Mouse (Mus musculus): Measurements from ENCODE around the gene Hnrnpa2b1. TPM values are rescaled to one million over a fixed set of nuclear protein-coding genes. Genes with fewer than 3 reads are reported as not detected.
"Not testable (repeated sequence)": the region's sequence is repeated elsewhere in the genome, so short reads cannot be mapped to it uniquely, and the experiment has no call there.

Gene Hnrnpa2b1
- polyA plus RNA-seq, 1 experiment from 2014 or later, result 1,728 TPM

- Histone ChIP-seq H3K36me3 (peaks cover 15% of the 10 kb centered on the region), H3K4me2 (no peak overlapping the region), H3K4me3 (replicated peaks) (no peak overlapping the region), H3K4me1 (no peaks in the 10 kb centered on the region), H3K9me3 (no peaks in the 10 kb centered on the region), H3K9ac (no peak overlapping the region), H3K27ac (no peak overlapping the region), H3K27me3 (replicated peaks) (no peaks in the 10 kb centered on the region)
- WGBS, result 44% methylated on average over 7 of the region's 7 CpGs
- no peak for ATAC-seq (ENCODE audit: insufficient read depth, low FRiP score, low read depth)
These were observed 16.5 kb upstream of the Hnrnpa2b1 start for GRCm38 (mm10) chr6:51486076-51486710.

- no peak overlapping the region for H3K4me3 ChIP-seq (replicated peaks)
- H3K36me3 ChIP-seq, result peaks cover 19% of the 10 kb centered on the region
- no peaks in the 10 kb centered on the region for H3K4me1 ChIP-seq
- WGBS, result 49% methylated on average over 2 of the region's 2 CpGs
- no peak overlapping the region for H3K27ac ChIP-seq
- H3K27me3 ChIP-seq (replicated peaks), result no peaks in the 10 kb centered on the region
- no peak overlapping the region for H3K9ac ChIP-seq
- no peak for ATAC-seq (ENCODE audit: insufficient read depth, low FRiP score, low read depth)
- no peak overlapping the region for H3K4me2 ChIP-seq
- H3K9me3 ChIP-seq, result no peaks in the 10 kb centered on the region
These were observed 16.0 kb upstream of the Hnrnpa2b1 start for GRCm38 (mm10) chr6:51485646-51486045.

- H3K27ac ChIP-seq; H3K4me1 ChIP-seq; H3K27me3 ChIP-seq (replicated peaks); H3K9me3 ChIP-seq; H3K9ac ChIP-seq; H3K4me2 ChIP-seq; H3K4me3 ChIP-seq (replicated peaks); ATAC-seq (ENCODE audit: insufficient read depth, low FRiP score, low read depth): not testable (repeated sequence)
- WGBS, result 87% methylated on average over 8 of the region's 8 CpGs
- H3K36me3 ChIP-seq, result peaks cover 26% of the 10 kb centered on the region
These were observed 14.9 kb upstream of the Hnrnpa2b1 start for GRCm38 (mm10) chr6:51484556-51484955.

GRCm38 (mm10) chr6:51483861-51484260, 14.2 kb upstream of the Hnrnpa2b1 start:
- Histone ChIP-seq H3K9me3 (no peaks in the 10 kb centered on the region), H3K4me2 (no peak overlapping the region), H3K27ac (no peak overlapping the region), H3K27me3 (replicated peaks) (no peaks in the 10 kb centered on the region), H3K4me1 (no peaks in the 10 kb centered on the region), H3K9ac (no peak overlapping the region), H3K36me3 (peaks cover 32% of the 10 kb centered on the region), H3K4me3 (replicated peaks) (no peak overlapping the region)
- ATAC-seq (ENCODE audit: insufficient read depth, low FRiP score, low read depth), result no peak
- 89% methylated on average over 3 of the region's 3 CpGs for WGBS

- WGBS, result 91% methylated on average over 8 of the region's 8 CpGs
- no peak overlapping the region for H3K27ac ChIP-seq
- H3K27me3 ChIP-seq (replicated peaks), result no peaks in the 10 kb centered on the region
- no peak overlapping the region for H3K4me2 ChIP-seq
- no peak overlapping the region for H3K9ac ChIP-seq
- H3K4me1 ChIP-seq, result no peaks in the 10 kb centered on the region
- no peak for ATAC-seq (ENCODE audit: insufficient read depth, low FRiP score, low read depth)
- no peaks in the 10 kb centered on the region for H3K9me3 ChIP-seq
- peaks cover 41% of the 10 kb centered on the region for H3K36me3 ChIP-seq
- no peak overlapping the region for H3K4me3 ChIP-seq (replicated peaks)
These were observed 11.9 kb upstream of the Hnrnpa2b1 start for GRCm38 (mm10) chr6:51481548-51481947.

GRCm38 (mm10) chr6:51479136-51479731, 9.5 kb upstream of the Hnrnpa2b1 start:
- Histone ChIP-seq H3K36me3 (peaks cover 46% of the 10 kb centered on the region), H3K27me3 (replicated peaks) (no peaks in the 10 kb centered on the region), H3K4me1 (no peaks in the 10 kb centered on the region), H3K4me2 (no peak overlapping the region), H3K4me3 (replicated peaks) (no peak overlapping the region), H3K9ac (no peak overlapping the region), H3K27ac (no peak overlapping the region), H3K9me3 (no peaks in the 10 kb centered on the region)
- ATAC-seq (ENCODE audit: insufficient read depth, low FRiP score, low read depth), result no peak; the same call in 1 of the 2 replicates
- WGBS, result 85% methylated on average over 4 of the region's 4 CpGs

GRCm38 (mm10) chr6:51472213-51472612, 2.5 kb upstream of the Hnrnpa2b1 start:
- H3K27ac ChIP-seq, result no peak overlapping the region
- WGBS, result 38% methylated on average over 4 of the region's 4 CpGs
- H3K4me3 ChIP-seq (replicated peaks), result peak overlapping the region; percentile 32
- H3K4me1 ChIP-seq, result peaks cover 12% of the 10 kb centered on the region
- H3K9me3 ChIP-seq, result no peaks in the 10 kb centered on the region
- no peaks in the 10 kb centered on the region for H3K27me3 ChIP-seq (replicated peaks)
- ATAC-seq (ENCODE audit: insufficient read depth, low FRiP score, low read depth), result no peak
- H3K9ac ChIP-seq, result peak overlapping the region; percentile 48; the same call in 1 of the 2 replicates
- H3K4me2 ChIP-seq, result peak overlapping the region; percentile 56
- H3K36me3 ChIP-seq, result peaks cover 13% of the 10 kb centered on the region

- Histone ChIP-seq H3K4me1 (peaks cover 14% of the 10 kb centered on the region), H3K27ac (no peak overlapping the region), H3K4me2 (peak overlapping the region; percentile 56), H3K27me3 (replicated peaks) (no peaks in the 10 kb centered on the region), H3K4me3 (replicated peaks) (peak overlapping the region; percentile 32), H3K9ac (peak overlapping the region; percentile 48; the same call in 1 of the 2 replicates), H3K36me3 (peaks cover 11% of the 10 kb centered on the region), H3K9me3 (no peaks in the 10 kb centered on the region)
- WGBS, result 13% methylated on average over 3 of the region's 3 CpGs
- ATAC-seq (ENCODE audit: insufficient read depth, low FRiP score, low read depth), result no peak
These were observed 2.1 kb upstream of the Hnrnpa2b1 start for GRCm38 (mm10) chr6:51471782-51472181.

- H3K9me3 ChIP-seq, result no peaks in the 10 kb centered on the region
- H3K4me3 ChIP-seq (replicated peaks), result peak overlapping the region; percentile 96
- H3K36me3 ChIP-seq, result peaks cover 11% of the 10 kb centered on the region
- peaks cover 15% of the 10 kb centered on the region for H3K4me1 ChIP-seq
- under 1% methylated on average over 10 of the region's 10 CpGs for WGBS
- no peaks in the 10 kb centered on the region for H3K27me3 ChIP-seq (replicated peaks)
- H3K4me2 ChIP-seq, result peak overlapping the region; percentile 43
- peak overlapping the region; percentile 95 for H3K9ac ChIP-seq
- ATAC-seq (ENCODE audit: insufficient read depth, low FRiP score, low read depth), result no peak
- H3K27ac ChIP-seq, result peak overlapping the region; percentile 99
These were observed 1.4 kb upstream of the Hnrnpa2b1 start for GRCm38 (mm10) chr6:51471179-51471505.

- Histone ChIP-seq H3K9ac (peak within 1 kb of the TSS; percentile 98), H3K36me3 (peaks cover 15% of the 10 kb centered on the region), H3K4me2 (peak within 1 kb of the TSS; percentile 43), H3K4me3 (replicated peaks) (peak within 1 kb of the TSS; percentile 96), H3K9me3 (no peaks in the 10 kb centered on the region), H3K27ac (peak within 1 kb of the TSS; percentile 99), H3K4me1 (peaks cover 21% of the 10 kb centered on the region), H3K27me3 (replicated peaks) (no peaks in the 10 kb centered on the region)
- under 1% methylated on average over 76 of the region's 99 CpGs for WGBS
- peak; percentile 80 for ATAC-seq (ENCODE audit: insufficient read depth, low FRiP score, low read depth)
These were observed 851 bp upstream of the Hnrnpa2b1 start, which contains the start of gene Cbx3 for GRCm38 (mm10) chr6:51470311-51471178. Gene Cbx3 (plus strand): TSS chr6:51470360.

GRCm38 (mm10) chr6:51468891-51469561, 668 bp downstream of the Hnrnpa2b1 start:
- peaks cover 23% of the 10 kb centered on the region for H3K4me1 ChIP-seq
- no peaks in the 10 kb centered on the region for H3K9me3 ChIP-seq
- ATAC-seq (ENCODE audit: insufficient read depth, low FRiP score, low read depth), result peak; percentile 3; the same call in 1 of the 2 replicates
- peak overlapping the region; percentile 99 for H3K27ac ChIP-seq
- peak overlapping the region; percentile 44 for H3K4me2 ChIP-seq
- H3K36me3 ChIP-seq, result peaks cover 12% of the 10 kb centered on the region; the same call in 1 of the 2 replicates
- peak overlapping the region; percentile 98 for H3K9ac ChIP-seq
- H3K4me3 ChIP-seq (replicated peaks), result peak overlapping the region; percentile 96
- whole genome bisulfite sequencing, result under 1% methylated on average over 63 of the region's 63 CpGs
- H3K27me3 ChIP-seq (replicated peaks), result no peaks in the 10 kb centered on the region
